Mouse (Mus musculus): ENCODE results near the gene Gm9821.

GRCm38 (mm10) chr2:91906141-91906540 is 39.4 kb upstream of the Gm9821 start:
- TF ChIP-seq MAZ (IDR thresholded peaks at IDR 0.05; ENCODE audit: low read depth, low read length) (no peak), NRF1 (IDR thresholded peaks at IDR 0.05; ENCODE audit: insufficient read depth, low read depth, low read length, poor library complexity, severe bottlenecking) (no peak), CTCF (IDR thresholded peaks at IDR 0.05 in 2 of 3, conservative IDR thresholded peaks at IDR 0.05 in 1 of 3; ENCODE audit: control insufficient read depth in 1 of 3, insufficient read depth in 1 of 3, low read depth in 2 of 3, low read length in 3 of 3, poor library complexity in 1 of 3, severe bottlenecking in 1 of 3) (no peak), POLR2A (IDR thresholded peaks at IDR 0.05; ENCODE audit: control insufficient read depth in 1 of 2, insufficient read depth in 1 of 2, low read depth in 1 of 2, low read length in 2 of 2, poor library complexity in 1 of 2) (no peak), USF2 (IDR thresholded peaks at IDR 0.05; ENCODE audit: borderline replicate concordance in 1 of 2, insufficient read depth in 1 of 2, low read depth in 1 of 2, low read length in 2 of 2) (no peak), NELFE (IDR thresholded peaks at IDR 0.05; ENCODE audit: low read depth, low read length) (no peak), MYB (IDR thresholded peaks at IDR 0.05; ENCODE audit: low read depth, low read length) (no peak), POLR2AphosphoS2 (IDR thresholded peaks at IDR 0.05; ENCODE audit: low read length) (no peak)

Measured in MEL (cell line).